Mouse (Mus musculus) hindbrain, postnatal 0 days (tissue): ENCODE data around the gene Syngr2. TPM values are rescaled to one million over a fixed set of nuclear protein-coding genes. Genes with fewer than 3 reads are reported as not detected.

Source experiments
- ATAC-seq: fragments of 200-750 bp; cut with Nextera tagmentation; 2 replicates; pipeline ENCODE4 v1.8.0; 2017; ENCODE audit warnings: mild to moderate bottlenecking, moderate TSS enrichment, moderate library complexity
- DNase-seq: peaks from one replicate; pipeline ENCODE4 v3.0.0-alpha.2; 2015; ENCODE audit warnings: low spot score
- H3K27ac ChIP-seq: fragments of 300-500 bp; sonication (generic); 2 replicates; pipeline ENCODE4 v1.5.1; 2014; ENCODE audit warnings: mild to moderate bottlenecking
- H3K27me3 ChIP-seq: fragments of 300-500 bp; sonication (generic); 2 replicates; pipeline ENCODE4 v1.6.1; 2014; ENCODE audit warnings: low read length, mixed read lengths; ENCODE audit not compliant: insufficient read depth
- H3K36me3 ChIP-seq: fragments of 300-500 bp; sonication (generic); 2 replicates; pipeline ENCODE4 v1.6.1; 2014; ENCODE audit warnings: low read length, mixed read lengths; ENCODE audit not compliant: insufficient read depth
- H3K4me1 ChIP-seq: fragments of 300-500 bp; sonication (generic); 2 replicates; pipeline ENCODE4 v1.6.1; 2014; ENCODE audit warnings: antibody characterized with exemption, low read length, mixed read lengths; ENCODE audit not compliant: insufficient read depth
- H3K4me2 ChIP-seq: fragments of 300-500 bp; sonication (generic); 2 replicates; pipeline ENCODE4 v1.6.1; 2014; ENCODE audit warnings: low read depth, mild to moderate bottlenecking, low read length, moderate library complexity, mixed read lengths
- H3K4me3 ChIP-seq: fragments of 300-500 bp; sonication (generic); 2 replicates; pipeline ENCODE4 v1.5.1; 2014; ENCODE audit warnings: low read length
- H3K9ac ChIP-seq: fragments of 300-500 bp; sonication (generic); replicated peaks from 2 replicates; pipeline ENCODE4 v1.6.1; 2014; ENCODE audit warnings: mild to moderate bottlenecking, low read length, moderate library complexity, mixed read lengths
- H3K9me3 ChIP-seq: fragments of 300-500 bp; sonication (generic); 2 replicates; pipeline ENCODE4 v1.6.1; 2016; ENCODE audit warnings: low read length, mixed read lengths
- CTCF ChIP-seq: IDR thresholded peaks from 2 replicates; pipeline ENCODE4 v1.5.1; 2016; ENCODE audit warnings: antibody characterized with exemption, control low read depth, low read depth
- WGBS: fragments of 180-500 bp; shearing (Covaris S2); extraction: QIAGEN DNeasy Blood & Tissue Kit; methylation state at CpG from one replicate; pipeline ENCODE4 v1.1.7; 2014; 5-methylcytosine and 5-hydroxymethylcytosine counted together
- polyA plus RNA-seq: library from polyadenylated mRNA; unstranded; fragments of >200 nt; fragmentation: Nextera tagmentation; extraction: Ambion mirVana; gene quantifications from 2 replicates; pipeline ENCODE4 v1.2.1, GENCODE M21; 2015
- total RNA-seq: library from RNA; depleted of rRNA; stranded (reverse); fragments of >200 nt; gene quantifications from 2 replicates; pipeline ENCODE4 v1.2.3, GENCODE M21; 2014

Gene Syngr2
- total and polyA plus RNA-seq, 2 experiments from 2014 or later = 18.8 to 31.7 TPM

DNA sequence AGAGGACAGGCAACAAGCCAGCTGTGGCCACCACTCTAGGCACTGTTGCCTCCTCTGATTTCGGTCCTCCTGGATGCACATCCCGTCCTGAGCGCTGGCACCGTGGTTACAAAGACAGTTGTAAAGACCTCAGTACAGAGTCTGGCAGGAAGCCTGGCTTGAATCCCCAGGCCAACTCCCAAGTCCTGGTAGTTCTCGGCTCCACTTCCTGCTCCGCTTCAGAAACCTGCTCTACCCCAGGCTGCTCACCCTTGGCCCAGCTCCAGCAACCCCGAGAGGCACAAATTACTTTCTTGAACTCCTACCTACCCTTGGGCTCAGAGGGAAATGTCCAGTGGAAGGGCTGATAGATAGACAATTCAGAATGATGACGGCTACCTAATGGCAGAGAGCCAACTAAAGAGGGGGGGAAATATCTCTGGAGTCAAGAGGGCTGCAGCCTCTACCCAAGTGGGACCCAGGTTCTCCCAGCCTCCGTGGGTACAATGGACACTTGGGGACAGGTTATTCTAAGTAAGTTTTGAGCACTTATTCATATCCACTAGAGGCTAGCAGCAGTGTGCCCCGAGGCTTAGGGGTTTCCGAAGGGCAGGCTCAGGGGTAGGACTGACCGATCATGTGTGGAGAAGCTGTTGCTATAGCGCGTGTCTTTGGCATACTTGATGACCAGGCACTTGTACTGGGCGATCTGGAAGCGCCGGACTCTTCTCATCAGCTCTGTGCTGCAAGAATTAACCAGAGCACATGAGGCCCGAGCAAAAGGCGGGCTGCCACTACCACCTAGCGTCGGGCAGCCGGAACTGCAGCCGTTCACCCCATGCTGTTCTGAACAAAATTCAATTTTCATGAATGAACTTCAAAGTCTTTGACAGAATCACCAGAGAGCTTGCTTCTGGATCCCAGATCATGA lies 14.8 kb downstream of the Syngr2 start:
- H3K27ac ChIP-seq = no peak overlapping the region
- ATAC-seq (peak; percentile 87), DNase-seq (peak; percentile 90)
- peak; percentile 96 for TF ChIP-seq CTCF
- H3K4me2 ChIP-seq = peak overlapping the region; percentile 60
- H3K9me3 ChIP-seq = no peaks in the 10 kb centered on the region
- 11% methylated on average over 23 of the region's 23 CpGs for WGBS
- peaks cover 13% of the 10 kb centered on the region for H3K4me1 ChIP-seq
- peak overlapping the region; percentile 39; the same call in 1 of the 2 replicates for H3K4me3 ChIP-seq
- H3K27me3 ChIP-seq = no peaks in the 10 kb centered on the region
- no peak overlapping the region for H3K9ac ChIP-seq
- H3K36me3 ChIP-seq = no peaks in the 10 kb centered on the region

GRCm38 (mm10) chr11:117825333-117826101 lies 16.0 kb downstream of the Syngr2 start, which contains the start of the genes Afmid and Tk1:
Afmid (plus strand) TSS chr11:117825924.
Tk1 (minus strand) TSS chr11:117826092.
- Histone ChIP-seq H3K36me3 (no peaks in the 10 kb centered on the region), H3K9ac (peak within 1 kb of the TSS; percentile 40), H3K4me1 (peaks cover 14% of the 10 kb centered on the region), H3K27ac (peak within 1 kb of the TSS; percentile 62; the same call in 1 of the 2 replicates), H3K9me3 (no peaks in the 10 kb centered on the region), H3K27me3 (no peaks in the 10 kb centered on the region), H3K4me3 (peak within 1 kb of the TSS; percentile 39), H3K4me2 (peak within 1 kb of the TSS; percentile 60)
- no peak for TF ChIP-seq CTCF
- under 1% methylated on average over 34 of the region's 34 CpGs for WGBS
- ATAC-seq (peak; percentile 49; the same call in 1 of the 2 replicates), DNase-seq (peak; percentile 88)

- DNase-seq = peak; percentile 39
- TF ChIP-seq CTCF = no peak
- peaks cover 14% of the 10 kb centered on the region for H3K4me1 ChIP-seq
- H3K4me2 ChIP-seq = peak overlapping the region; percentile 60
- H3K9me3 ChIP-seq = no peaks in the 10 kb centered on the region
- H3K36me3 ChIP-seq = no peaks in the 10 kb centered on the region
- peak overlapping the region; percentile 62; the same call in 1 of the 2 replicates for H3K27ac ChIP-seq
- no peaks in the 10 kb centered on the region for H3K27me3 ChIP-seq
- WGBS = 4% methylated on average over 5 of the region's 5 CpGs
- peak overlapping the region; percentile 40 for H3K9ac ChIP-seq
- H3K4me3 ChIP-seq = peak overlapping the region; percentile 39
- peak; percentile 25; the same call in 1 of the 2 replicates for ATAC-seq
Measured at GRCm38 (mm10) chr11:117826164-117826563, 16.7 kb downstream of the Syngr2 start.

DNA sequence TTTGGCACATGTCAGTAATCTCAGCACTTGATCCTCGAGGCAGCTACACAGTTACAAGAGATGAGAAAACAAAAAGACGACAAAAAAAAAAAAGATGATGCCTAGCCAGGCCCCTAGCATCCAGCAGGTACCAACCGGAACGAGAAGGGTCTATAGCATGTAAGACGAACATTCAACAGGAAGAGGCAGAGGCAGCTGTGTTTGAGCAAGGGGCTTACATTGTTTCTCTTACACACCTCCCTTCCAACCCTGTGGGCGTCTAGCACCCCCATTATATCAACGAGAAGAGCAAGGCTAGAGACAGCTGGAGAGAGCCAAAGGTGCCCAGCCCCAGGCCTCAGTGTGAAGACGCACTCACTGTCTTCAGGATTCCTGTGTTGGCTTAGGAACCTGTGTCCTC lies 17.4 kb downstream of the Syngr2 start:
- WGBS = 71% methylated on average over 8 of the region's 8 CpGs
- no peak overlapping the region for H3K4me2 ChIP-seq

GRCm38 (mm10) chr11:117827386-117827785 lies 17.9 kb downstream of the Syngr2 start:
- DNase-seq (no peak), ATAC-seq (no peak)
- H3K4me1 ChIP-seq = peaks cover 14% of the 10 kb centered on the region
- H3K27ac ChIP-seq = no peak overlapping the region
- H3K4me2 ChIP-seq = no peak overlapping the region
- WGBS = 67% methylated on average over 3 of the region's 3 CpGs
- H3K27me3 ChIP-seq = no peaks in the 10 kb centered on the region
- no peak for TF ChIP-seq CTCF
- H3K9ac ChIP-seq = no peak overlapping the region
- no peak overlapping the region for H3K4me3 ChIP-seq
- H3K36me3 ChIP-seq = no peaks in the 10 kb centered on the region
- H3K9me3 ChIP-seq = no peaks in the 10 kb centered on the region

More for the DNA sequence above, 17.4 kb downstream of the Syngr2 start:
- H3K9ac ChIP-seq = no peak overlapping the region
- no peak overlapping the region for H3K27ac ChIP-seq
- peaks cover 14% of the 10 kb centered on the region for H3K4me1 ChIP-seq
- no peak for TF ChIP-seq CTCF
- no peak for DNase-seq
- ATAC-seq = no peak
- H3K4me3 ChIP-seq = no peak overlapping the region
- no peaks in the 10 kb centered on the region for H3K36me3 ChIP-seq
- H3K27me3 ChIP-seq = no peaks in the 10 kb centered on the region
- no peaks in the 10 kb centered on the region for H3K9me3 ChIP-seq

DNA sequence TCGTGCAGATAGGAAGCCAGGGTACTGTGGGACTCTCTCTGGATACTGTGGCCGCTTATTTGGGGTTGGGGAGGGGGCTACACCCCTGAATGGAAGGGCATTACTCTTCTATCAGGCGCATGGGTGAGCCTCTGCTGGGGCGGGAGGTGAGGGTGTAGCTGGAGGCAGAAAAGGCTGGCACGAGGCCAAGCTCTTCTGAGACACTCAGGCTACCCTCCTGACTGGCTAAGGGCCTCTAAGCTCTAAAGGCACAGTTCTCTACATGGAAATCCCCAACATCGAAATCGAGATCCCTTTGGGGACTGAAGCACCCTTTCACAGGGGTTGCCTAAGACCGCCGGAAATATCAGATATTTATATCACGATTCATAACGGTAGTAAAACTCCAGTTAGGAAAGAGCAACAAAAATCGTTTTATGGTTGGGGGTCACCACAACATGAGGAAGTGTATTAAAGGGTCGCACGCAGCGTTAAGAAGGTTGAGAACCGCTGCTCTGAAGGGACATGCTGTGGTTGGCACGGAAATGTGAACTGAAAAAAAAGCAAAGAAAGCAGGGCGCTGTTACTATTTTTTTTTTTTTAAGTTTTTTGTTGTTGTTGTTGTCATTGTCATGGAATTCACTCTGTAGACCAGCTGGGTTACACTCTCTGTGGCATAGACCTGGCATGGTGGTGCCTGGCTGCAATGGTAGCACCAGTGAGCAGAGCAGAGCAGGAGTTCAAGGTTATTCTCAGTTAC lies 18.9 kb downstream of the Syngr2 start:
- Histone ChIP-seq H3K27me3 (no peaks in the 10 kb centered on the region), H3K27ac (peak overlapping the region; percentile 64), H3K9ac (no peak overlapping the region), H3K4me1 (peaks cover 14% of the 10 kb centered on the region), H3K4me3 (no peak overlapping the region), H3K4me2 (no peak overlapping the region), H3K36me3 (no peaks in the 10 kb centered on the region), H3K9me3 (no peaks in the 10 kb centered on the region)
- no peak for DNase-seq
- WGBS = 68% methylated on average over 18 of the region's 18 CpGs
- ATAC-seq = no peak
- no peak for TF ChIP-seq CTCF
